Mouse (Mus musculus): Measurements from ENCODE around the gene Inpp5e. TPM values are rescaled to one million over a fixed set of nuclear protein-coding genes. Genes with fewer than 3 reads are reported as not detected.

The Inpp5e gene
- polyA plus RNA-seq, 1 experiment from 2014 or later: 29.7 TPM

- Histone ChIP-seq H3K27me3 (ENCODE audit: insufficient read depth, poor library complexity, severe bottlenecking) (no peaks in the 10 kb centered on the region), H3K27ac (no peak overlapping the region), H3K36me3 (peaks cover 50% of the 10 kb centered on the region), H3K4me1 (replicated peaks) (peaks cover 41% of the 10 kb centered on the region), H3K4me3 (no peak overlapping the region), H3K9me3 (no peaks in the 10 kb centered on the region)
- WGBS: 95% methylated on average over 4 of the region's 4 CpGs
- no peak for DNase-seq (ENCODE audit: low spot score)
Measured at GRCm38 (mm10) chr2:26441261-26441660, 32.3 kb upstream of the Inpp5e start.

- no peak for DNase-seq (ENCODE audit: low spot score)
- H3K36me3 ChIP-seq: peaks cover 64% of the 10 kb centered on the region
- WGBS: 94% methylated on average over 6 of the region's 6 CpGs
- H3K27ac ChIP-seq: no peak overlapping the region
- no peak overlapping the region for H3K4me3 ChIP-seq
- no peaks in the 10 kb centered on the region for H3K9me3 ChIP-seq
- H3K27me3 ChIP-seq (ENCODE audit: insufficient read depth, poor library complexity, severe bottlenecking): no peaks in the 10 kb centered on the region
- peaks cover 29% of the 10 kb centered on the region for H3K4me1 ChIP-seq (replicated peaks)
Measured at GRCm38 (mm10) chr2:26439671-26440070, 30.7 kb upstream of the Inpp5e start.

- Histone ChIP-seq H3K27me3 (ENCODE audit: insufficient read depth, poor library complexity, severe bottlenecking) (no peaks in the 10 kb centered on the region), H3K27ac (no peak overlapping the region), H3K4me1 (replicated peaks) (peaks cover 16% of the 10 kb centered on the region), H3K36me3 (peaks cover 77% of the 10 kb centered on the region), H3K9me3 (no peaks in the 10 kb centered on the region), H3K4me3 (no peak overlapping the region)
- no peak for DNase-seq (ENCODE audit: low spot score)
- 90% methylated on average over 7 of the region's 7 CpGs for WGBS
Measured at GRCm38 (mm10) chr2:26438373-26438772, 29.4 kb upstream of the Inpp5e start.

GRCm38 (mm10) chr2:26437221-26437620 lies 28.2 kb upstream of the Inpp5e start:
- Histone ChIP-seq H3K4me3 (no peak overlapping the region), H3K9me3 (no peaks in the 10 kb centered on the region), H3K36me3 (peaks cover 89% of the 10 kb centered on the region), H3K27ac (no peak overlapping the region), H3K4me1 (replicated peaks) (peaks cover 9% of the 10 kb centered on the region), H3K27me3 (ENCODE audit: insufficient read depth, poor library complexity, severe bottlenecking) (no peaks in the 10 kb centered on the region)
- 78% methylated on average over 4 of the region's 4 CpGs for WGBS
- DNase-seq (ENCODE audit: low spot score): no peak

- no peak overlapping the region for H3K4me3 ChIP-seq
- no peak overlapping the region for H3K27ac ChIP-seq
- peaks cover 92% of the 10 kb centered on the region for H3K36me3 ChIP-seq
- H3K4me1 ChIP-seq (replicated peaks): peaks cover 9% of the 10 kb centered on the region
- no peaks in the 10 kb centered on the region for H3K27me3 ChIP-seq (ENCODE audit: insufficient read depth, poor library complexity, severe bottlenecking)
- H3K9me3 ChIP-seq: no peaks in the 10 kb centered on the region
- 89% methylated on average over 7 of the region's 7 CpGs for whole genome bisulfite sequencing
- DNase-seq (ENCODE audit: low spot score): no peak
Measured at GRCm38 (mm10) chr2:26434791-26435572, 26.0 kb upstream of the Inpp5e start.

- H3K4me3 ChIP-seq: no peak overlapping the region
- 90% methylated on average over 5 of the region's 5 CpGs for WGBS
- no peaks in the 10 kb centered on the region for H3K27me3 ChIP-seq (ENCODE audit: insufficient read depth, poor library complexity, severe bottlenecking)
- H3K27ac ChIP-seq: no peak overlapping the region
- H3K36me3 ChIP-seq: peaks cover 100% of the 10 kb centered on the region
- no peak for DNase-seq (ENCODE audit: low spot score)
- no peaks in the 10 kb centered on the region for H3K4me1 ChIP-seq (replicated peaks)
- H3K9me3 ChIP-seq: no peaks in the 10 kb centered on the region
Measured at GRCm38 (mm10) chr2:26429851-26430250, 20.8 kb upstream of the Inpp5e start.

- 93% methylated on average over 2 of the region's 2 CpGs for WGBS
- DNase-seq (ENCODE audit: low spot score): no peak
- Histone ChIP-seq H3K27me3 (ENCODE audit: insufficient read depth, poor library complexity, severe bottlenecking) (no peaks in the 10 kb centered on the region), H3K9me3 (no peaks in the 10 kb centered on the region), H3K4me1 (replicated peaks) (no peaks in the 10 kb centered on the region), H3K4me3 (no peak overlapping the region), H3K27ac (no peak overlapping the region), H3K36me3 (peaks cover 100% of the 10 kb centered on the region)
Measured at GRCm38 (mm10) chr2:26424541-26424940, 15.5 kb upstream of the Inpp5e start.

GRCm38 (mm10) chr2:26423086-26423485 lies 14.1 kb upstream of the Inpp5e start:
- 89% methylated on average over 1 of the region's 1 CpGs for WGBS
- H3K4me1 ChIP-seq (replicated peaks): no peaks in the 10 kb centered on the region
- H3K36me3 ChIP-seq: peaks cover 100% of the 10 kb centered on the region
- H3K27me3 ChIP-seq (ENCODE audit: insufficient read depth, poor library complexity, severe bottlenecking): no peaks in the 10 kb centered on the region
- no peak for DNase-seq (ENCODE audit: low spot score)
- H3K4me3 ChIP-seq: no peak overlapping the region
- no peak overlapping the region for H3K27ac ChIP-seq
- H3K9me3 ChIP-seq: no peaks in the 10 kb centered on the region

- Histone ChIP-seq H3K9me3 (no peaks in the 10 kb centered on the region), H3K27ac (no peak overlapping the region), H3K4me3 (no peak overlapping the region), H3K4me1 (replicated peaks) (no peaks in the 10 kb centered on the region), H3K36me3 (peaks cover 100% of the 10 kb centered on the region), H3K27me3 (ENCODE audit: insufficient read depth, poor library complexity, severe bottlenecking) (no peaks in the 10 kb centered on the region)
- 96% methylated on average over 2 of the region's 2 CpGs for WGBS
- no peak for DNase-seq (ENCODE audit: low spot score)
Measured at GRCm38 (mm10) chr2:26421969-26422368, 13.0 kb upstream of the Inpp5e start.

- Histone ChIP-seq H3K36me3 (peaks cover 100% of the 10 kb centered on the region), H3K27me3 (ENCODE audit: insufficient read depth, poor library complexity, severe bottlenecking) (no peaks in the 10 kb centered on the region)
Measured at GRCm38 (mm10) chr2:26418120-26418519, 9.1 kb upstream of the Inpp5e start.

GRCm38 (mm10) chr2:26417066-26417465 lies 8.1 kb upstream of the Inpp5e start:
- Histone ChIP-seq H3K27me3 (ENCODE audit: insufficient read depth, poor library complexity, severe bottlenecking) (no peaks in the 10 kb centered on the region), H3K36me3 (peaks cover 100% of the 10 kb centered on the region), H3K4me3 (no peak overlapping the region), H3K27ac (no peak overlapping the region), H3K9me3 (no peaks in the 10 kb centered on the region), H3K4me1 (replicated peaks) (no peaks in the 10 kb centered on the region)
- DNase-seq (ENCODE audit: low spot score): no peak

More at GRCm38 (mm10) chr2:26418120-26418519, 9.1 kb upstream of the Inpp5e start:
- no peak overlapping the region for H3K27ac ChIP-seq
- H3K4me3 ChIP-seq: no peak overlapping the region
- H3K9me3 ChIP-seq: no peaks in the 10 kb centered on the region
- H3K4me1 ChIP-seq (replicated peaks): no peaks in the 10 kb centered on the region
- no peak for DNase-seq (ENCODE audit: low spot score)
- WGBS: 94% methylated on average over 1 of the region's 1 CpGs

- 89% methylated on average over 5 of the region's 5 CpGs for WGBS
- H3K27me3 ChIP-seq (ENCODE audit: insufficient read depth, poor library complexity, severe bottlenecking): no peaks in the 10 kb centered on the region
- peaks cover 34% of the 10 kb centered on the region for H3K4me1 ChIP-seq (replicated peaks)
- H3K27ac ChIP-seq: no peak overlapping the region
- no peak for DNase-seq (ENCODE audit: low spot score)
- H3K36me3 ChIP-seq: peaks cover 92% of the 10 kb centered on the region
- no peak overlapping the region for H3K4me3 ChIP-seq
- H3K9me3 ChIP-seq: no peaks in the 10 kb centered on the region
Measured at GRCm38 (mm10) chr2:26410931-26411411, 2.0 kb upstream of the Inpp5e start.

- Histone ChIP-seq H3K4me1 (replicated peaks) (peaks cover 41% of the 10 kb centered on the region), H3K27ac (no peak overlapping the region), H3K9me3 (no peaks in the 10 kb centered on the region), H3K36me3 (peaks cover 92% of the 10 kb centered on the region), H3K4me3 (no peak overlapping the region), H3K27me3 (ENCODE audit: insufficient read depth, poor library complexity, severe bottlenecking) (no peaks in the 10 kb centered on the region)
- DNase-seq (ENCODE audit: low spot score): no peak
- WGBS: 80% methylated on average over 5 of the region's 5 CpGs
Measured at GRCm38 (mm10) chr2:26410091-26410490, 1.1 kb upstream of the Inpp5e start.

All from hindbrain, embryonic 10.5 days (tissue).